Mouse (Mus musculus) T-helper 1 cell (primary cell): ENCODE measurements around the gene Pgam2.

Experiments
- in situ Hi-C: fragments of 300-600 bp; cut with MboI, MseI; formaldehyde crosslinking; loops from one replicate; pipeline ENCODE4 v1.15.1; 2025; ENCODE audit warnings: high pct_unique_total_duplicates

The Pgam2 gene

GRCm38 (mm10) chr11:5807956-5808355 is 4.4 kb upstream of the Pgam2 start:
- in situ Hi-C loops = loop anchor here (5.0 kb wide), 1 partner anchor 94 kb away; no protein-coding TSS in a partner anchor

GRCm38 (mm10) chr11:5805711-5806110 is 2.2 kb upstream of the Pgam2 start:
- in situ Hi-C loops = loop anchor here (5.0 kb wide), 1 partner anchor 97 kb away; no protein-coding TSS in a partner anchor

GRCm38 (mm10) chr11:5804174-5804573 is 641 bp upstream of the Pgam2 start:
- in situ Hi-C loops = no loop called here

GRCm38 (mm10) chr11:5802457-5803217 is 896 bp downstream of the Pgam2 start:
- in situ Hi-C loops = no loop called here

GRCm38 (mm10) chr11:5802005-5802404 is 1.5 kb downstream of the Pgam2 start:
- in situ Hi-C loops = no loop called here

- in situ Hi-C loops = no loop called here
These were observed 2.0 kb downstream of the Pgam2 start for GRCm38 (mm10) chr11:5801511-5801910.

GRCm38 (mm10) chr11:5799621-5800490 is 3.7 kb downstream of the Pgam2 start:
- in situ Hi-C loops = loop anchor here (5.0 kb wide), 1 partner anchor 47 kb away; no protein-coding TSS in a partner anchor

- in situ Hi-C loops = loop anchor here (5.0 kb wide), 1 partner anchor 49 kb away; no protein-coding TSS in a partner anchor
These were observed 5.6 kb downstream of the Pgam2 start for GRCm38 (mm10) chr11:5797928-5798327.

GRCm38 (mm10) chr11:5797371-5797770 is 6.2 kb downstream of the Pgam2 start:
- in situ Hi-C loops = loop anchor here (5.0 kb wide), 1 partner anchor 50 kb away; no protein-coding TSS in a partner anchor

- in situ Hi-C loops = loop anchor here (5.0 kb wide), 1 partner anchor 50 kb away; no protein-coding TSS in a partner anchor
These were observed 6.6 kb downstream of the Pgam2 start for GRCm38 (mm10) chr11:5796939-5797338.

GRCm38 (mm10) chr11:5795706-5796105 is 7.8 kb downstream of the Pgam2 start:
- in situ Hi-C loops = loop anchor here (5.0 kb wide), 1 partner anchor 52 kb away; no protein-coding TSS in a partner anchor

GRCm38 (mm10) chr11:5795290-5795689 is 8.2 kb downstream of the Pgam2 start:
- in situ Hi-C loops = loop anchor here (5.0 kb wide), 1 partner anchor 52 kb away; no protein-coding TSS in a partner anchor

GRCm38 (mm10) chr11:5790431-5790830 is 13.1 kb downstream of the Pgam2 start:
- in situ Hi-C loops = no loop called here

- in situ Hi-C loops = no loop called here
These were observed 13.7 kb downstream of the Pgam2 start for GRCm38 (mm10) chr11:5789754-5790333.

- in situ Hi-C loops = no loop called here
These were observed 14.3 kb downstream of the Pgam2 start for GRCm38 (mm10) chr11:5789071-5789753.

GRCm38 (mm10) chr11:5788056-5789014 is 15.2 kb downstream of the Pgam2 start, which contains the start of gene Dbnl:
TSS of gene Dbnl (plus strand) at chr11:5788488.
- in situ Hi-C loops = no loop called here

- in situ Hi-C loops = no loop called here
These were observed 15.9 kb downstream of the Pgam2 start for GRCm38 (mm10) chr11:5787671-5788055.

- in situ Hi-C loops = no loop called here
These were observed 17.8 kb downstream of the Pgam2 start for GRCm38 (mm10) chr11:5785732-5786131.

GRCm38 (mm10) chr11:5782199-5782944 is 21.2 kb downstream of the Pgam2 start:
- in situ Hi-C loops = no loop called here
